Mouse (Mus musculus): ENCODE measurements around the gene Mpnd.
"Not testable (repeated sequence)": the region's sequence is repeated elsewhere in the genome, so short reads cannot be mapped to it uniquely, and the experiment has no call there.

The Mpnd gene

DNA sequence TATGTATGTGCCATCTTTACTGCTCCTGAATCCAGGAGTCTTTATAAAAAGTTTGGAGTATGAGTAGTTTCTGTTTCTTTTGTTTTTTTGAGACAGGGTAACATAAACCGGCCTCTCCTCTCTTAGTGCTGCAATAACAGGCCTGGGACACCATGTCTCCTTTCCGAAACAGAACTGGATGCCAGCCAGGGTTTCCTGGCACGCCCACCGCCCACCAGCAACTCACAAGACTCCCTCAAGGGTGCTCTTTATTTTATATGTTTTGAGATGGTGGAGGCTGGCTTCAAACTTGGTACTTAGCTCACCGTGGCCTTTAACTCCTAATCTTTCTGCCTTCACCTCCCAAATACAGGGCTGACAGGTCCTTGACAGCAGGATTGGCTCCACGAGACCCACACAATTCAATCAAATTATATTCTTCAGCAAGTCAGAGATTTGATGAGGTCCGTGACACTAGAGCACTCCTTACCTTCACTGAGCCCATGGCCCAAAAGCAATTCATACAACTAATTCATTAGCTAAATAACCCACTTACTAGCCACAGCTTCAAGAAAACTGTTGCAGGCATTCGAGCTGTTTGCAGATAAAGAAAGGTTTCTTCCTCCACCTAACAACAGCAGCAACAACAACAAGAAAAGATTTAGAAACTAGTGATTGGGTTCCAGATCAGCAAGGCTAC, 33.2 kb downstream of the Mpnd start:
- DNase-seq (ENCODE audit: low spot score in 2 of 2) = no peak

GRCm38 (mm10) chr17:56039345-56039744, 33.8 kb downstream of the Mpnd start:
- DNase-seq (ENCODE audit: low spot score in 2 of 2) = no peak

DNA sequence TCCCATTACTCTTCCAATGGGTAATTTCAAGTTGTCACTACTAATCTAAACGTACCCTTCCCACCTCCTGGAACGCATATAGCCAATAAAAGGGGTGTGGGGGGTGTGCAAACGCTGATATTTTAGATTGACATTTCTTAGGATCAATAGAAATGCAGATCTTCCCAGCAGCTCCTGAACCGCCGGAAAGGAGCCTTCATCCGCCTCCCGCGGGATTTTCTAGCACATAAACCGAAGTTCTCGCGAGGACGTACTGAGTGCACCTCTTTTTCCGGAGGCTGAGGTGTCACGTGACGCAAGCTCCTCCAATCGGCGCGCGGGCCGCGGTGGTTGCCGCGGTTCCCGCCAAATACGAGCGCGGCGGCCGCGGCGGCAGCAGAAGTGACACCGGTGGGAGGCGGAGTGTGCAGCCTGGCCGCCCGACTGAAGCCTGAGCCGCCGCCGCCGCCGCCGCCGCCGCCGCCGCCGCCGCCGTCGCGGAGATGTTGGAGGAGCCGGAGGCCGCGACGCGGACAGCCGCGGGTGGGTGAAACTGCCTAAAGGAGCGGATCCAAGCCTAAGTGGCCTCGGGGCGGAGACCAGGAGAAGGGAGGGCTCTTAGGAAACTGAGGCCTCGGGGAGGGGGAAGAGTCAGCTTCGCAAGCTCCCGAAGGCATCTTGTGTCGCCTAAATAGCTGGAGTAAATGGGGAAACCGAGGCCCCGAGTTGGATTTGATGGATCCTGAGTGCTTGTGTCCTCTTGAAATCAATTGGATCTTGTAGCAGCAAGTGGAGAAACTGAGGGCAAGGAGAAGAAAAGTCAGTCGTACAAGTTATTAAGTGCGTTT, 34.7 kb downstream of the Mpnd start, which contains the start of gene Chaf1a:
TSS of gene Chaf1a (plus strand) at position 410 of the 827 bp plus-strand sequence.
- DNase-seq (ENCODE audit: low spot score in 2 of 2) = peak; percentile 94 to 96

DNA sequence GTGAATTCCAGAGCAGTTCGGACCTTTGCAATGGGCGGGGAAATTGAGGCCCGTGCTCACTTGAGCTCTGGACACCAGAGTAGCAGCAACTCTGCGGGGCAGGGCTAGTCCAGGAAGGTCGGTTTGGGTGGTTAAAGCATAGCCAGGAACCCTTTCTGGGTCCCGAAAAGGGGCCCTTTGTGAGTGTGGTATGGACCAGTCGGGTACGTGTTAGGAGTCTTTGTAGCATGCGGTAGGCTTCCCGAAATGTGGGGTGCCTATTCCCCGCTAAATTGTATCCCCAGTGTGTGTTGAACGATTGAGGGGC, 35.3 kb downstream of the Mpnd start:
- DNase-seq (ENCODE audit: low spot score in 2 of 2) = no peak

DNA sequence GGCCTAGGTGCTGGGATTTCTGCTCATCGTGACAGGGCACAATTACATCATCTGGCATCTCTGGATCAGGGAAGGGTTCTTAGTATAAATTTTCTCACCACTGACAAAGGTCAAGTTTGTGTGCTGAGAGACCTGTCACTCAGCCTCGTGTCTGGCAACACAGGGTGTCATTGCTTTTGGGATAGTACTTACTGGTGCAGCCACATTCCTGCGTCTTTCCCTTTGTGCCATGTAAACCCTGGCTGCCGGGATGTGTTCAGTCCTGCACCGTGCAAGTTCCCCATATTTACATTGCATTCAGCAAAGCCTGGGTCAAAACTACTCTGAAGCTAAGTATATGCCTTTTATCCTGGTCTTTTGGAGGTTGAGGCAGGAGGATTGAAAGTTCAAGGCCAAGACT, 45.9 kb downstream of the Mpnd start:
- DNase-seq (ENCODE audit: low spot score in 2 of 2) = no peak

GRCm38 (mm10) chr17:56054938-56055337, 49.4 kb downstream of the Mpnd start:
- no peak for DNase-seq (ENCODE audit: low spot score in 2 of 2)

- no peak for DNase-seq (ENCODE audit: low spot score in 2 of 2)
These were observed 50.6 kb downstream of the Mpnd start for GRCm38 (mm10) chr17:56055945-56056678.

DNA sequence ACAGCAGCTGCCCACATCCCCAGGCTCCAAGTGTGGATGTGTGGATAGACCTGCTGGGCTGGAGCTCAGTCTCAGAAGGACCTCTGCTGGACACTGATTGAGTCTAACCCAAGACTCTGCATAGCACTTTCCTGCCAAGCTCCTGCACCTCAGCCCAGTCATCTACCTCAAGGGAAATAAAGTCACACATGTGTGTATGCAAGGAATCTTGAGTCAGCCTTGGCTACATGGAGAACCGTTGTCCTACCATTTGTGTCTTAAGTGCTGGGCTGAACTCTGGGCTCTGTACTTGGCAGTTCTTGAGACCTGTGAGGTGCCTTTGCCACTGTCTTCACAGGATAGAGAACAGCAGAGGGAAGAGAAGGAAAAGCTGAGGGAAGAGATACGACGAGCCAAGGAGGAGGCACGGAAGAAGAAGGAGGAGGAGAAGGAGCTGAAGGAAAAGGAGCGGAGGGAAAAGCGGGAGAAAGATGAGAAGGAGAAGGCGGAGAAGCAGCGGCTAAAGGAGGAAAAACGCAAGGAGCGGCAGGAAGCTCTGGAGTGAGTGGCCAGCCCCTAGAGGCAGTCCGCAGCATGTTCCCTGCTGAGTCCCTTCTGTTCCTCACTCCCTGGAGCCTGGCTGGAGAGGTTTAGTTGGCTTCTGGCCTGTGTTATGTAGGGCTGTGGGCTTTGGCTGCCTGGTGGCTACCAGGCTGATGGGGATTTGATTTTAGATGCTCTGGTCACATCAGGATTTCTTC, 52.0 kb downstream of the Mpnd start:
- DNase-seq (ENCODE audit: low spot score in 2 of 2) = no peak

DNA sequence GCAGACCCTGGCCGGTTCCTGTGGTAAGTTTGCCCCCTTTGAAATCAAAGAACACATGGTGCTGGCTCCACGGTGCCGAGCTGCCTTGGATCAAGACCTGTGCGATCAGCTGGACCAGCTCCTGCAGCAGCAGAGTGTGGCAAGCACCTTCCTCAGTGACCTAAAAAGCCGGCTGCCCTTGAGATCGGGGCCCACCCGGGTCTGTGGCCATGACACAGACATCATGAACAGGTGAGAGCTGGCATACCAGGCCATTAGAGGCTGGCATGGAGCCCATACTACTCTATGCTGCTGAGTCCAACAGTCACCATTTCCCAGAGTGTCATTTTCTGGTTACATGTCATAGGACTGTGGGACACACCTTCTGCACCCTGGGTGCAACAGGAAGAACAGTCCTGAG, 56.6 kb downstream of the Mpnd start:
- no peak for DNase-seq (ENCODE audit: low spot score in 2 of 2)

- DNase-seq (ENCODE audit: low spot score in 2 of 2) = not testable (repeated sequence)
These were observed 60.2 kb downstream of the Mpnd start for GRCm38 (mm10) chr17:56065715-56066114.

Measured in spleen, postnatal 36 days (tissue).